Mouse (Mus musculus) frontal cortex, postnatal 10 days (tissue): ENCODE results near the gene Osbpl10.
"Not testable (repeated sequence)": the region's sequence is repeated elsewhere in the genome, so short reads cannot be mapped to it uniquely, and the experiment has no call there.

Experiments used
- DNase-seq, 2 experiments: peaks; one replicate each; pipeline ENCODE4 v3.0.0; 2022; ENCODE audit warnings: low spot score in 2 of 2, mixed read lengths in 1 of 2

Gene Osbpl10

DNA sequence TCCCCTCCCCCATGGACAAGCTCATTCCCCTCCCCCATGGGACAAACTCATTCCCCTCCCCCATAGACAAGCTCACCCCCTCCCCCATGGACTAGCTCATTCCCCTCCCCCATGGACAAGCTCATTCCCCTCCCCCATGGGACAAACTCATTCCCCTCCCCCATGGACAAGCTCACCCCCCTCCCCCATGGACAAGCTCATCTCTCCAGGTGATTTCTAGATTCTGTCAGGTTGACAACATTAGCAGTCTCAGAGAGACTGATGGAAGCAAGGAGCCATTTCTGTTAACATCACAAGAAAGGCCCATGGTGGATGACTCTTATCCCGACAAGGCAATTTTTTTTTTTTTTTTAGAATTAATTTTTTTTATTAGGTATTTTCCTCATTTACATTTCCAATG lies 52.7 kb downstream of the Osbpl10 start:
- DNase-seq = not testable (repeated sequence)

DNA sequence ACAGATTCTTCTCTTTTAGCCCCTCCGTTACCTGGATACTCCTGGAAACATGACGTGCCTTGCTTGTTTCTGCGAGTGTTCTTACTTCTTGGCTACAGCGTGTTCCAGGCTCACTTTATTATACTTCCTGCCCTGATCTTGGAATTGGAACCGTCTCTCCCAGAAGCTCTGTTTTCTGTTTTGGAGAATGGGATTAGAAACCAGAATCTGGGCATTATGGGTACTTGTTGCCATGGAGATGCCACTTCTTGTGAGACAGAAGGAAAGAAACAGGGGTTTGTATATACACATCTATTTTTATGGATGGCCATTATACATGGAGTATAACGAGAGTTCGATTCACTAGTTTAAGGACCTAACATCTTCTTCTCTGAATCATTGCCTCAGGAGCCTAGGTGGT lies 54.4 kb downstream of the Osbpl10 start:
- DNase-seq = no peak

DNA sequence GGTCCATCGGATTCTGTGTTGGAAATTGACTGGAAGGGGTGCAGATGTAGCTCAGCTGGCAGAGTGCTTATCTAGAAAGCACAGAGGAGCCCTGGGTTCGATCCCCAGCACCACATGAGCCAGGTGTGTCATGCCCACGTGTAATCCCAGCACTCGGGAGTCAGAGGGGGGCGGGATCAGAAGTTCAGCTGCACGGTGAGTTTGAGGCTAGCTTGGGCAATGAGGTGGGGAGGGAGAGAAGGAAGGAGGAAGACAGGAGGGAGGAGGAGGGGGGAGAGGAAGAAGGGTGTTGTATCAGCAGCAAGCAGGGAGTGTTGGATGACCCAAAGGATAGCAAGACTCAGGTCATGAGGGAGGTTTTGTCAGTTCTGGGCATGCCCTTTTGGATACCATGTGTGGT lies 55.9 kb downstream of the Osbpl10 start:
- no peak for DNase-seq

DNA sequence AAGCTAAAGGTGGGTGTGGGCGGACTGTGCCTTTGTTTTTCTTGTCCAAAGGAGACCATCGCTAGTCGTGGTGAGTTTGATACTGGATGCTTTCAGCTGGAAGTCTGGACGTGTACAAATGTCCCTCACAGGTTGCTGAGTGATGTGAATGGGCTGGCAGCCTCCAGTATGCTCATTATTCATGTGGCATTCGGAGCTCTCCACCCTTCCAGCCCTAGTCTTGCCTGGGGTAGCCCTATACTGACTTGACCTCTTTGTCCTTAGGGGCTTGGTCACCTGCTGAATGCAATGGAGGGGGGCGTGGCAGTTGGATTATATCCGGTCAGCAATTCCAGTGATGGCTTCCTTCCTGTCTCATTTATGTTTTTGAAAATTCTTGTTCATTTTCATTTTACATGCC lies 56.4 kb downstream of the Osbpl10 start:
- no peak for DNase-seq

DNA sequence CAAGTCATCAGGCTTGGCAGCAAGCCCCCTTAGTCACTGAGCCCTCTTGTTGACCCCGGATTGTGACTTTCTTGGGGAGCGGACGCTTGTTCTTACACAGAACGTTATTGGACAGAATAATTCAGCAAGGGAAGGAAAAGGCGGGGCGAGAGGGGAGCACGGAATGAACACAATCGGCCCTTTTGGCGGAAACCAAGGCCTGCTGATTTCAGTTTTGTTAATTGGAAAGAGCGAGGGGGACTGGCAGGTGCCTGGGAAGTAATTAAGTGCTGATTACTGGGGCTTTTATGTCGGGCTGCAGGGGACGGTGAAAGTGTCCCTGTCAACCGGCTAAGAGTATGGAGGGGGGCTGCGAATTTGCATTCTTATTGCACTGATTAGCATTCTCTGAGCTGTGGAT lies 59.8 kb downstream of the Osbpl10 start:
- no peak for DNase-seq

DNA sequence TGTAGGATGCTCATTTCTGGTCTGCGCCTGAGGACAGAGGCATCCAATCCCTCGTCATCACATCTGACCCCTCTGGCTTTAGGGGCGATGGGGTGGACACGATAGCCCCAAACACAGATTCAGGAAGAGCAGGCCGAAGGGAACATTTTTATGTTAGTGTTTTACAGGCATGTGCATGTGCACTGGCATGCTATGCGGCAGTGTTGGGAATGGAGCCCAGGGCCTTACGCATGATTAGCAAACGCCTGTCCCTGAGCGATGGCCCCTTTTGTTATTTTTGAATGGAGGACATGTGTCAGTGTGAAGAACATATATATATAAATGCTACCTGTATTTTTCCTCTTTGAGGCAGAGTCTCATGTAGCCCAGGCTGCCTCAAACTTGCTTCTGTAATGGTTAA lies 60.3 kb downstream of the Osbpl10 start:
- no peak for DNase-seq

DNA sequence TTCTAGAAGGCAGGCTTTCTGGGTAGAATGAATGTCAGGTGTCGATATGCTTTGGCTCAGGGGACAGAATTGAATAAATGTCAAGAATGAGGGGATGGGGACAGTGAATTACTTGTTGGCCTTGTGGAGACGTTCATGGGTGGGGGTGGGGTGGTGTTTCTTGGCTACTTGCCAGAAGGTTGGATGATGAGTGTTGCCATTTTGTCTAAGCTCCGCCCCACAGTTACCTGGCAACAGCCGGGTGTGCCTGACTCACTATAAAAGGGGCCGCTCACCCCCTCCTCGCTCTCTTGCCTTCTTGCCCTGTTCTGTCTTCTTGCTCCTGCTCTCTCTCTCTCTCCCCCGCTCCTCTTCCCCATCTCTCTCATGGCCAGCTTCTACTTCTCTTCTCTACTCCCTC lies 60.9 kb downstream of the Osbpl10 start:
- no peak for DNase-seq

DNA sequence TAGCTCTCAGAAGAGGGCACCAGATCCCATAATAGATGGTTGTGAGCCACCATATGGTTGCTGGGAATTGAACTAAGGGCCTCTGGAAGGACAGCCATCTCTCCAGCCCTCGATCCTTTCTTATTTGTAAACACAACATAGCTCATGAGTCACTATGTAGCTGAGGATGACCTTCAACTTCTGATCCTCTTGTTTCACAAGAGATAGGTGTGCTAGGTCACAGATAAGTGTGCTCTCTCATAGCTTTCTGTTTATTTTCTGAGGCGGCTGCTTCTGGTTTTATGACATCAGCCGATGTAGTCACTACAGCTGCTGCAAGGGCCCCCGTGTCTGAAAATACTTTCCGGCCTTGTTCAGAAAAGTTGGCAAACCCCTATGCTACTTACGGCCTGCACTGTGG lies 64.2 kb downstream of the Osbpl10 start:
- DNase-seq = no peak

DNA sequence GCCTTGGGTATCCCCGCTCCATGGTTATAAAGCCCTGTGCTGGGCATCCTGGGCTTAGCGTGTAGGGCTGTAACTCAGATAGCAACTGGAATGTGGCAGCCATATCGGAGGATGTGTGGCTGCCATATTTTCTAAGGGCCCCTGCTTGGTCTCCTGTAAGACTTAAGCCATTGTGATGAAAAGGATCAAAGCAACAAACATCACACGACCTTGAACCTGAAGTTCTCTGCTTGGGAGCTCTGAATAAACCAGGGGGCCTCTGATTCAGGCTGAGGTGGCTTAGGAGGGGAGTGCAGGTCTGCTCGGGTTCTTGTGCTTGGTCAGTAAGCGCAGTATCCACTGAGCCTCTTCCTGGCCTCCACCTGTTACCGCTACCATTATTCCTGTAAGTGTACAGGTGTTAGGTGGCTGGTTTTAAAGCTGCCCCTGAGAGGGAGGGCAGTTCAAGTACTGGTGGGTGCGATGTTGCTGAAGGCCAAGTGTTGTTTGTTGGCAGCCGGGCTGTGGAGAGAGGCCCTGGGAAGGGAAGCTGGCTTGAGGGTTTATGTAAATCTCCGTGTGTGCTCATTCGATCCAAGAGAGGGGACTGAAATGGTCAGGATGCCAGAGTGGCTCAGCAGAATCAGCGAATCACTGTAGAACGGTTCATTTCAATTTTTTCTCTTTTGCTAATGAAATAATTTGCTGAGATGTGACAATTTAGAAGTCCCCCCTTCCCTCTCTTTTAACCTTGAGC lies 64.8 kb downstream of the Osbpl10 start:
- no peak for DNase-seq

DNA sequence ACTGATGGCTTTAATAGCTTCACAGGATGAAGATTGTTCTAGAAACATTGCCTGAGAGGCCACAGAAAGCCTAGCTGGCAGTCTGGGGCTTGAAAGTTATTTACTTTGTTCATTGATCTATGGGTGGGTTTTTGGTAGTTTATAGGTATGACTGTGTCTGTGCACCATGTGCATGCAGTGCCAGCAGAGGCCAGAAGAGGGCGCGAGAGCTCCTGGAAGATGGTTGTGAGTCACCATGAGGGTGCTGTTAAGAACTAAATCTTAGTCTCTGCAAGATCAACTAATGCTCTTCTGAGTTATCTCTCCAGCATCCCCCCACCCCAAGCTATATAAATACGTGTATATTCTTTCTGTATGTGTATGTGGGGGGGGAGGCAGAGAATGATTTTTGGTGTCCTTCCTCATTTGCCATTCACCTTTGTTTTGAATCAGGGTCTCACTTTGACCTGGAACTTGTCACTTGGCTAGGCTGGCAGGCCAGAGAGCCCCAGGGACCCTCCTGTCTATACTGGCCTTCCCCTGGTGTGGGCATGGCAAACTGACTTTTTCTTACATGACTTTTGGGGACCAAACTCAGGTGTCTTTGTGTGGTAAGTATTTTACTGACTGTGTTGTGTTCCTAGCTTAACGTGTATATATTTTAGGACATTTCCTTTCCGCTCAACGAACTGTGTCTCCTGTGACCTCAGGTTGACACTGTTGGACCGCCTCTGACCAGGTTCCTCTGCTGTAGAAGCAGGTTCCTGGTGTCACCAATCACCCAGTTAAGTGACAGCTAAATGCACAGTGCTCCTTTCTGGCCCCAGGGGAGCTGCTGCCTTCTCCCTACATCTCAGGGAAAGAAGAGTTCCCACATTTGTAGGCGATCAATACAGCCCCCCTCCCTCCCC lies 65.8 kb downstream of the Osbpl10 start:
- no peak for DNase-seq

DNA sequence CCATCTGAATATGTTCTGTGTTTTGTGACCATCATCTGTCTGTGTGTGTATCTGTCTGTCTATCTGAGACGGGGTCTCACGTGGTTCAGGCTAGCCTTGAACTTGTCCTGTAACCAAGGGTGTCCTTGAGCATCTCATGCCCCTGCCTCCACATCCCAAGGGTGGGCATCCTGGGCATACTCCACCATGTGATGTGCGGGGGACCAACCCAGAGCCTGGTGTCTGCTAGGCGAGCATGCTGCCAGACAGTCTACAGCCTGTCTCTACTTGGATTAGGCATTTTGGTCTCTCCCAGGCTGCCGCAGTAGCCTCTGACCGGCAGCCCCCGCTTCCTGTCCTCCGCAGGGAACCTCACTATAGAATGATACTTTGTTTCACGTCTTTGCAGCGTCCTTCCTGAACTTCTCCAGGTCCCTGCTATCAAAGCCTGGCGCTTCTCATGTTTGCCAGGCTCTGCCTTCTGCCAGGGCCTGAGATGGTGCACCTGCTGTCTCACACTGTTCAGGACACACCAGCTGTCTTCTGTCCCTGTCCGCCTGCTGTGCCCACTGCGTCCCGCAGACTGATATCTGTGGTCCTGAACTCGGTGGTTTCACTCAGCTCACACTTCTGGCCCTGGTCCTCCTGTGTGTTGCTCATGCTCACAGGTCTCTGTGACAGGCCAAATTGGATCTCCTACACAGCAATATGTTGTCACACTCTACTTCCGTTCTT lies 66.9 kb downstream of the Osbpl10 start:
- DNase-seq = no peak

DNA sequence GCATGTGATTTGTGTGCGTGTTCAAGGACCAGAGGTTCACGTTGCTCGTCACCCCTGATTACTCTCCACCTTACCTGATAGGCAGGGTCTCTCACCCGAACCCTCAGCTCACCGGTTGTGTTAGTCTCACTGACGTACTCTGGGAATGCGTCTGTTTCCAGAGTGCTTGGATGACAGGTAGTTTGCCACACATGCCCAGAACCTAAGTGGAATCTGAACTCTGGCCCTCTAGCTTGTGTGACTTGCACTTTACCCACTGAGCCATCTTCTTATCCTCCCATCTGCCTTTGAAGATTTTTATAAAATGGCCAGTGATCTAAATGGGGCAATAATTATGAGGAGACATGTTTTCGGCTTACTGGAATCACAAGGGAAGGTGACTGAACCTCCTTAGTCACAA lies 68.3 kb downstream of the Osbpl10 start:
- DNase-seq = no peak

DNA sequence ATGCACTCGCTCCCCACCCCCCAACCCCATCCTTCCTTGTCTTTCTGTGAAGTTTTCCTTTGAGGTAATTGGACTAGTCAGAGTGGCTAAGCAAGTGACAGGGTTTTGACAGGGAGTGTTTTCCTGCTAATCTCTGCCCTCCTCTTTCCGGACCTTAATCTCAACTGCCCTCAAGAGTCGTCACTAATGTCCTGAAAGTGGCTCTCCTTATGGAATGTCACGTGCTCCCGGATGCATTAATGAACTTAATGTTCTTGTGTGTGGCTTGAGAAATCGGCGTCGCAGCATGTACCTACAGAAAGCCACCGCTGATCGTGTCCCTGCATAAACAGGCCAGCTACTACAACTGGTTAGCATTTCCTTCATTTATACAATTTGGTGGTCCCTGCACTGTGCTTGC lies 70.0 kb downstream of the Osbpl10 start:
- no peak for DNase-seq

DNA sequence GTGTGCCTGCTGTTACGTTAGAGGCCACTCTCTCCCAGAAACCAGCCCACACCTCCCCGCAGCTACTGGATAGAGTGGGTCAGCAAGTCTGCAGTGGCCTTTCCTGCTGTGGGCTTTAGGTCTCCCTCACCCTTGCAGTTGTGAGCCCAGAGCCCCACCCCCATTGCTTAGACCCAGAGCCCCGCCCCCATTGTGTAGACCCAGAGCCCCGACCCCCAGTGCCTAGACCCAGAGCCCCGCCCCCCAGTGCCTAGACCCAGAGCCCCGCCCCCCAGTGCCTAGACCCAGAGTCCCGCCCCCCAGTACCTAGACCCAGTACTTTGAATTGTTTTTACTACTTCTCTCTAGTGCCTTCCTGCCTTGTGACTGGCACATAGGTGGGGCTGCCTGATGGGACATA lies 70.5 kb downstream of the Osbpl10 start:
- DNase-seq = no peak

DNA sequence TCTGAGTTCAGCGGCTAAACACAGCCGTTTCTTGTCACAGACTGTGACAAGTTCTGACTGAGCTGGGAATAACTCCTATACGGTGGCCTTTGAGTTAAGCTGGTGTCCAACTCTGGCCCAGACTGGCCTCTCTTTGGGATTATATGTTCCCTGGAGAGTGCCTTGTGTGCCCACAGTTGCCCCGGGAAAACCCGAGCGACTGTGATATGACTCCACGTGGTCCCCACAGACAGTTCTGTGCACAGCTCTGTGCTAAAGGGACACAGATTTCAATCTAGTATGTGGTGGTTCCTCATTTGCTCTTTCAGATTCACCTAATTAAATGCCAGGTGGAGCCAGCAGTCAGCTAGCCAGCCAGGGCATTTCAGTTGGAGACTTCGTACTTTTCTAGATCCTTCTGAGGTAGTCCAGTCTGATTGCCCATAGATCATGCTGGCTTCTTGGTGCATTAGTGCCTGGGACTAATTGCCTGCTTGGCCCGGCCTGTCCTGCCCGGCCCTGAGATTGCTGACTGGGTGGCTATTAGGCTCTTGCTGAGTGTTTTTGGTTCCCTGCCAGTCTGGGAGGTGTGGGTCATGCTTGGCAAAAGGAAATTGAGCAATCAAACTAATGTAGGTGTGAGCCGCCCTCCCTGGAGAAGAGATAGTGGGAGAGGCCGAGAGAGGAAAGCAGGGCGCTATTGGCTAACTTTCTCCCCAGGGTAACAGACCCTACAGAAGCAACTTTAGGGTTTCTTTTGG lies 71.8 kb downstream of the Osbpl10 start:
- no peak for DNase-seq

DNA sequence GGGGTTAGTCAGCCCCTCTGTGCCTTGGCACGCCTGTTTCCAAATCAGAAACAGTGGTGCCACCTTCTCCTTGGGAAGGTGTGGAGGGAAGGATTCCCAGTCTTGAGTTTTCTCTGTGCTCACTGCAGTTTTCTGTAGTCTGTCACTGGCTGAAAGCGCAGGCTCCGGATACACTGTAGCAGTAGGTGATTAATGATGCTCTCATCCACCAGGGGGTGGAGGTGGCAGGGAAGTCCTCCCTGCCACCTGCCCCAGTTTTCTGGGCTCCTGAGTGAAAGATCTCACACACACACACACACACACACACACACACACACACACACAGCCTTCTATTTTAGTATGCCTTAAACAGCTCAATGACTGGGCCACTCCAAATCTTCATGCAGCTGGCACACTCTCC lies 73.6 kb downstream of the Osbpl10 start:
- DNase-seq = no peak

DNA sequence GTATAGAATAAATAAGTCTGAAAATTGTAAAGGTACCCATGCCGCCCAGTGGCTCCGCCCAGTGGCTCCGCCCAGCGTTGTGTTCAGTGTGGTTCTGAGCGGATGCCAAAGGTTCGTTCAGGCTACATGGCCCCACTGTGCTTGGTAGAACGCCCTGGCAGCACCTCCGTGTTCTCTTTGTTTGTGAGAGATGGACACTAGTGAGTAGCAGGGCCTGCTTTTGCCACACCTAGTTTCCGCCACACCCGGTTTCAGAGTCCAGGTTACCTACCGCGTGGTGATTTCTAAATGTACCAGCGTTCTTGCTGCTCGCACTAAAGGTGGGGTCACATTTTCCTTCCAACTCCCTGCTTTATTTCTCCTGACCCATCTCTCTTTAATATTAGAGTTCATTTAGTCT lies 75.4 kb downstream of the Osbpl10 start:
- DNase-seq = no peak

DNA sequence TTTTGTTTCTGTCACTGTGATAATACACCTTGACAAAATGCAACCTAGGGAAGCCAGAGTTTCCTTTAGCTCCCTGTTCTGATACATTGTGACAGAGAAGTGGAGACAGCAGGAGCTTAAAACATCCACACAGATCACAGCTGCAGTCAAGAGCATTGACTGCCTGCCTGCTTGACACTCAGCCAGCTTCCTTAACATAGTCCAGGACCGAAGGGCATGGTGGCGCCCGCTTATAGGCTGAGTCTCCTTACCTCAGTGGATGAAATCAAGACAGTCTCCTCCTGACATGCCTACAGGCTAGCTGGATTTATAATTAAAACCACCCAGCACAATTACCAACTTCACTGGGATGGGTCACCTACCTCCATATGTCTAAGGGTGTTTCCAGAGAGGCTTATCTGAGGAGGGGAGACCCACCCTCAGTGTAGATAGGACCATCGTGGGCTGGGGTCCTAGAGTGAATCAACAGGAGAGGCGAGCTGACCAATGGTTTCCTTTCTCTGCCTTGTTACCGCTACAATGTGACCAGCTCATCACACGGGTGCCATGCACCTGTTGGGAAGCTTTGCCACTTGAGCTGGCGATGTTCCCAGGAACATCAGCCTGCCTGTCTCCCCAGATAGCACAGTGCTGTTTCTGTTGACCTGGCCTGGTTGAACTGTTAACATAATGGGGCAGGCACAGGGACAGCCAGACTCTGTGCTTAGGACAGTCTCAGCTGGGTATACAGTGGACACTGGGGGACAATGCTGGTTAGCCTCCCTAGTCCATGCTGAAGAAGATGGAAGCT lies 76.9 kb downstream of the Osbpl10 start:
- DNase-seq = no peak

DNA sequence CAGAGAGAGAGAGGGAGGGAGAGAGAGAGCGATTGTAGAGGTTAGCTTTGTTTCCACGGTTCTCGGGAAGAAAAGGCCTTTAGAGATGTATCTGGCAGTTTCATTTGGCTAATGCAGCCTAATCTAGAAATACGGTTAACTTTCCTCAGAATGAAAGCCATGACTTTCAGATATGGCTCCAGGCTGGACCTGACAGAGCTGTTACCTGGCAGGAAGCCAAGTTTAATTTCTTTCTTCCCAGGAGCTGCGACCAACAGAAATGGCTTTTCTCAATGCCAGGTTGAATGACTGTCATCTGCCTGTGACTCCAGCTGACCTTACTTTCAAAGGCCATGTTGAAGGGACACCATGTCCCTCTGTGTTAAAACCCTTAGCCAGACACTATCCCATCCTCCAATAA lies 80.4 kb downstream of the Osbpl10 start:
- DNase-seq = no peak

DNA sequence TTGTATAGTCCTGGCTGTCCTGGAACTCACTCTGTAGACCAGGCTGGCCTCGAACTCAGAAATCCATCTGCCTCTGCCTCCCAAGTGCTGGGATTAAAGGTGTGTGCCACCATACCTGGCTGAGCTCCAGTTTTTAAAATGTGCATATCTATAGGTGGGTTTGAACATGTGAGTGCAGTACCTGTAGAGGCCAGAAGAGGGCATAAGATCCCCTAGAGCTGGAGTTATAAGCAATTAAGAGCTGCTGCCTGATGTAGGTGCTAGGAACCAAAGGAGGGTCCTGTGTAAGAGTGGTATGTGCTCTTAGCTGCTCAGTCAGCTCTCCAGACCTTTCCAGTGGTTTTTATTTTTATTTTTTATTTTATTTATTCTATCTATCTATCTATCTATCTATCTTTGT lies 86.5 kb downstream of the Osbpl10 start:
- DNase-seq = no peak

DNA sequence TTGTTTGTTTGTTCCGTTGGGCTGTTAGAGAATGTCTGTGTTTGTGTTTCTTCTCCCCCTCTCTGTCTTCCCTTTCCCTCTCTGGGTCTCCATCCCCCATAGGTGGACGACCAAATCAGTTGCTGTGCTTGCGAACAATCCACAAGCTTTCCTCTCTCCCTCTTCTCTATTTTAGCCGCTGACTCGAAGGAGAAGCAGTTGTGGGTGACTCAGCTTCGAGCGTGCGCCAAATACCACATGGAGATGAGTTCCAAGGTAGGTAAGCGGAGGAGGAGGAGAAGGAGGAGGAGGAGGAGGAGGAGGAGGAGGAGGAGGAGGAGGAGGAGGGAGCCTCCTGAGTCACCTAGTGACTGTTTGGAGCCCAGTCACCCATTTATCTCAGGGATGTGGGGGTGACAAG lies 88.7 kb downstream of the Osbpl10 start:
- no peak for DNase-seq
